Mouse (Mus musculus): ENCODE measurements around the gene Tal1. TPM values are rescaled to one million over a fixed set of nuclear protein-coding genes. Genes with fewer than 3 reads are reported as not detected.
A peak's percentile ranks its signal among the peaks of the same experiment; 100 is the strongest.

Gene Tal1
- total RNA-seq, 1 experiment from 2014 or later = 1.5 TPM

- peak; percentile 16; the same call in 1 of the 2 replicates for ATAC-seq (ENCODE audit: extremely low read depth, insufficient number of reproducible peaks, low FRiP score, poor library complexity, severe bottlenecking)
Observed at GRCm38 (mm10) chr4:115062875-115063517, 6.8 kb downstream of the Tal1 start.

DNA sequence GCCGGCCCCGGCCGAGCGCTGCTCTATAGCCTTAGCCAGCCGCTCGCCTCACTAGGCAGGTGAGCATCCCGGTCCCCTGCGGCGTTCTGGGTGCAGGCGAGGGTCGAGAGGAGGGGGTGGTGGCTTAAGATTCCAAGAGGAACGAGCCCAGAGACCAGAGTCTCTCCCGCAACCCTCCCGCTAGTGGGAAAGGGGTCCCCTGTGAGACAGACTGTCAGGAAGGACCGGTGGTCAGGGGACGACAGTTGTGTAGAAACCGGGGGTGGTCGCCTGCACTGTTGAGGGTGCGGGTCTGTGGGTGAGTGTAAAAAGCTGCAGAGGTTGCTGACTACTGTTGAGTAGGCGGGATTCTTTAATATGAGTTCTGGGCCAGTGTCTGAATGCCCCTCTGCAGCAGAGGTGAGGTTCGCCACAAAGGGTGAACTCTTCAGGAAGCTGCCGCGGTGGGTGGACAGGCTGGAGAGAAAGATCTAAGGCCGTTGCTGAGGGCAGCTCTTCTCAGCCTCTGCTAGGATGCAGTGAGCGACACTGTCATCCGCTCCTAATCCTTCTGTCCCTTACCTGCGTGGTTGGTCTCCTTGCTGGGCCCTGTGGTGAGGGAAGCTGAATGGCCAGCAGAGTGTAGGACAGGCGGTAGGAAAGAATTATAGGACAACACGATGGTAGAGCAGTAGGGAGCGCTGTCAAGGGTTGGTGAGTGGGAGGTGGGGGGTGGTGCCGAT is 7.5 kb downstream of the Tal1 start:
- no peak for ATAC-seq (ENCODE audit: extremely low read depth, insufficient number of reproducible peaks, low FRiP score, poor library complexity, severe bottlenecking)

DNA sequence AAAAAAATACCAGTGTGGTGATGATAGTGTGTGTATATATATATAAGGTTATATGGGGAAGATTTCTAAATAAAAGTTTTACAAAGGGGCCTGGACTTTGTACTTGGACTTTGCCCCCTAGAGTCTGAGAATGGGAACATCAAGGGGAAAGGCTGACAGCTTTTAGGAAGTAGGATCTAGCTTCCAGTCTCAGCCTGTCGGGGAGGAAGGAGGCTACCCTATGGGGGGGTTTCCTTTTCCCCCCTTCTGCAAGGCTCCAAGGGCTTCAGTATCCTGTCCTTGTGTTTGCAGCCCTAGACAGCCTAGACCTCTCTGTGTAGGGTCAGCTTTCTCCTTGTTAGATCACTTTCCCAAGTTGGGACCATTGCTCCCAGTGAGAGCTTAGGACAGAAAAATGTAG is 15.4 kb downstream of the Tal1 start:
- no peak for ATAC-seq (ENCODE audit: extremely low read depth, insufficient number of reproducible peaks, low FRiP score, poor library complexity, severe bottlenecking)

DNA sequence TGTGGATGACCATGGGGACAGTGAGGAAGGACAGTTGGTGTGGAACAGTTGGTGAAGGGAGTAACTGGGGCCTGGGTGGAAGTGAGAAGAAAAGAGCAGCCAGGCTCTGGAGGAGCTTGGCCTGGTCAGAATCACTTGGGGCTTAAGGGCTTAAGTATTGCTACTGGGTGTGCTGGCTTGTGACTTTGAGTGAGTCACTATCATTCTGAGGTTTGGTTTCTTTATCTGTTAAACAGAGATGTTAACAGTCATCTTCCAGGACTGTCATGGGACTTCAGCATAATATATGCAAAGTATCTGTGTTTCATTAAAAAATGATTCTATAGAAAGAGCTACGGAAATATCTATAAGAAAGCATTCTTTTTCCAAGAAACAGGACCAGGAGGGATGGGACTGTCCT is 18.6 kb downstream of the Tal1 start:
- ATAC-seq (ENCODE audit: extremely low read depth, insufficient number of reproducible peaks, low FRiP score, poor library complexity, severe bottlenecking) = no peak

GRCm38 (mm10) chr4:115075204-115075915 is 19.1 kb downstream of the Tal1 start:
- ATAC-seq (ENCODE audit: extremely low read depth, insufficient number of reproducible peaks, low FRiP score, poor library complexity, severe bottlenecking) = no peak

GRCm38 (mm10) chr4:115078892-115079820 is 22.9 kb downstream of the Tal1 start:
- no peak for ATAC-seq (ENCODE audit: extremely low read depth, insufficient number of reproducible peaks, low FRiP score, poor library complexity, severe bottlenecking)

- no peak for ATAC-seq (ENCODE audit: extremely low read depth, insufficient number of reproducible peaks, low FRiP score, poor library complexity, severe bottlenecking)
Observed at GRCm38 (mm10) chr4:115079821-115080349, 23.7 kb downstream of the Tal1 start.

GRCm38 (mm10) chr4:115083031-115083430 is 26.8 kb downstream of the Tal1 start:
- no peak for ATAC-seq (ENCODE audit: extremely low read depth, insufficient number of reproducible peaks, low FRiP score, poor library complexity, severe bottlenecking)

DNA sequence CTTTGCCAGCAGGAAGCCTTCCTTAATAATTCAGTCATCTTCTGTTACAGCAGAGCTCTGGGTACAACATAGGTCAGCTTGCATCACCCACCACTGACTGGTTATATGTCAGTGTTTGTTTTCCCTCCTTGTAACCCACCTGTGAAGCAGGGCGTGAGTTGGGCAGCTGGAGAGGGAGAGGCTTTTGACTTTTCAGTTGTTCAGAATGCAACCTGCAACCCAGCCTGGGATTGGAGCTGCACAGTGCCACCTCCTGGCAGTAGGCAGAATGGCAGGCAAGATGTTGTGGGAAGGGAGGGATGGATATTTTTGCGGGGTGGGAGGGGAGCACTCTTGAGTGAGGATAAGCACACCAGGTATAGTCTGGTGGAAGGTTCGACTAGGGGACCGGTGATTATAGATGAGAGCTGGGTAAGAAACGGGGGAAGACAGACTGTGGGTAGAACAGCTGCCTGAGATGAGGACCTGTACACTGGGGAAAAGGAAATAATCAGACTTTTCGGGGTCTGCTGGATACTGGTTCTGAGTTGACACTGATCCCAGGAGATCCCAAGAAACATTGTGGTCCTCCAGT is 29.4 kb downstream of the Tal1 start:
- peak; percentile 79 for ATAC-seq (ENCODE audit: extremely low read depth, insufficient number of reproducible peaks, low FRiP score, poor library complexity, severe bottlenecking)

- no peak for ATAC-seq (ENCODE audit: extremely low read depth, insufficient number of reproducible peaks, low FRiP score, poor library complexity, severe bottlenecking)
Observed at GRCm38 (mm10) chr4:115086257-115086656, 30.0 kb downstream of the Tal1 start.

- no peak for ATAC-seq (ENCODE audit: extremely low read depth, insufficient number of reproducible peaks, low FRiP score, poor library complexity, severe bottlenecking)
Observed at GRCm38 (mm10) chr4:115086763-115087415, 30.7 kb downstream of the Tal1 start.

GRCm38 (mm10) chr4:115088611-115089338 is 32.5 kb downstream of the Tal1 start, which contains the start of gene Pdzk1ip1:
Gene Pdzk1ip1 (plus strand): TSS chr4:115088708.
- no peak for ATAC-seq (ENCODE audit: extremely low read depth, insufficient number of reproducible peaks, low FRiP score, poor library complexity, severe bottlenecking)

- no peak for ATAC-seq (ENCODE audit: extremely low read depth, insufficient number of reproducible peaks, low FRiP score, poor library complexity, severe bottlenecking)
Observed at GRCm38 (mm10) chr4:115090592-115090991, 34.4 kb downstream of the Tal1 start.

DNA sequence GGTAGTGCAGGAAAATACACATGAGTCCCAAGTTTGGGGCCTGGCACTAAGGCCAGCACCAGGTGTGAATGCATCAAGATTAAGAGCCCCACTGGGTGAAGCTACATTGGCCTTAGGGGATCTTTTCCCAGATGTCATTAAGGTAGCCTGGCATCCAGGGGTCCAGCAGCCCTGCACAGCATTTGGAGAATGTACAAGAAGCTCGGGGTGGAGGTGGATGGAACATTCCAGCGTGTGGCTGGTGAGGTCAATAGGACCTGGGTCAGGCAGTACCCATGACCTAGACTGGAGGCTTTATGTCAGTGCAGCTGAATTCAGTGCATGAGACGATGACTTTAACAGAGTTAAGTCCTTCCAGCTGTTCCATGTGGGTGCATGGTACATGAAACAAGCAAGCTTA is 35.6 kb downstream of the Tal1 start:
- no peak for ATAC-seq (ENCODE audit: extremely low read depth, insufficient number of reproducible peaks, low FRiP score, poor library complexity, severe bottlenecking)

DNA sequence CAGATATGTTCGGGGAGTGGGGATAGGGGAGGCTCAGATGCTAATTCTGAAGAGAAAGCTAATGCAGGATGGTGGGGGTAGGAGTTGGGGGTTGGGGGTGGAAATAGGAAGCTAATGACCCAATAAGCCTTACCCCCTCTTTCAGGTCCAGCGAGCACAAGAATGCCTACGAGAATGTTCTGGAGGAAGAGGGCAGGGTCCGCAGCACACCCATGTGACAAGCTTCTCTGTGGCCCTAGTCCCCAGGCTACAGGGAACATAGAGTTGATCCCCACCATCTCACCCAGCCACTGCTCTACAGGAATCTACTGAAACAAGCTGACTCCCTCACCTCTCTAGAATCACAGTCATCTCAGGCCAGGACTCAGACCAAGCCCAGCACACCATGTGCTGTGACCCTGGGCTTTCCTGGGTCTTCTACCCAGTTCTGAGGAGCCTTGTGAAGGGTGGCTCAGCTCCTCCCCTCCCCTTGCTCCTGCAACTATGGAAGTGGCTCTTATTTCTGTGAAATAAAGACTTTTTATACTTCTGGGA is 37.2 kb downstream of the Tal1 start:
- no peak for ATAC-seq (ENCODE audit: extremely low read depth, insufficient number of reproducible peaks, low FRiP score, poor library complexity, severe bottlenecking)

DNA sequence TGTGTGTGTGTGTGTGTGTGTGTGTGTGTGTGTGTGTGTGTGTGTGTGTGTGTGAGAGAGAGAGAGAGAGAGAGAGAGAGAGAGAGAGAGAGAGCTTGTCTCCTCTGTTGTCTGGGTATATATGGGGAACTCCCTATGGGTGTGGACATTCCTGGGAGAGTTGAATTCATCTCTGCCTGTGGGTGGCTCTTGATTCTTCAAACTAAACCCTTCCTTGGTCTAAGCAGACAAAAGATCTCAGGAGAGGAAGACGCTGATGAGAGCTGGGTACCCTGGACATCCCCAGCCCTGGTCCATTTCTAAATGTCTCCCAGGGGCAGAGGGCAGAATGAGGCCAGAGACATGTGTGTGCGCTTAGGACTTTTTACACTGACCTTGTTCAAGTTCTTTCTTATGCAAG is 37.8 kb downstream of the Tal1 start:
- ATAC-seq (ENCODE audit: extremely low read depth, insufficient number of reproducible peaks, low FRiP score, poor library complexity, severe bottlenecking) = no peak
